Mouse (Mus musculus) thymus, adult 2 months (tissue): ENCODE measurements around the gene Med29. TPM values are rescaled to one million over a fixed set of nuclear protein-coding genes. Genes with fewer than 3 reads are reported as not detected.

Experiments
- DNase-seq: peaks from one replicate; pipeline ENCODE4 v3.0.0; 2021
- H3K27ac ChIP-seq: fragments of 200-500 bp; 2 replicates; pipeline ENCODE4 v1.5.1; 2012; ENCODE audit warnings: low read length, control low read depth; ENCODE audit not compliant: control insufficient read depth, insufficient read depth
- H3K27me3 ChIP-seq: fragments of 200-500 bp; 2 replicates; pipeline ENCODE4 v1.6.1; 2012; ENCODE audit warnings: mild to moderate bottlenecking, low read length, moderate library complexity, mixed read lengths; ENCODE audit not compliant: control insufficient read depth, insufficient read depth
- H3K36me3 ChIP-seq: fragments of 200-500 bp; 2 replicates; pipeline ENCODE4 v1.6.1; 2012; ENCODE audit warnings: mild to moderate bottlenecking, low read length, moderate library complexity; ENCODE audit not compliant: control insufficient read depth, insufficient read depth
- H3K4me1 ChIP-seq: fragments of 200-500 bp; replicated peaks from 2 replicates; pipeline ENCODE4 v1.6.1; 2012; ENCODE audit warnings: low read length; ENCODE audit not compliant: control insufficient read depth, insufficient read depth
- H3K4me3 ChIP-seq: fragments of 200-500 bp; 2 replicates; pipeline ENCODE4 v1.5.1; 2012; ENCODE audit warnings: mild to moderate bottlenecking, low read length, control low read depth, moderate library complexity; ENCODE audit not compliant: control insufficient read depth, insufficient read depth
- CTCF ChIP-seq: fragments of 200-500 bp; IDR thresholded peaks from 2 replicates; pipeline ENCODE4 v1.5.1; 2012; ENCODE audit warnings: mild to moderate bottlenecking, control low read depth, low read length, moderate library complexity, borderline replicate concordance; ENCODE audit not compliant: control insufficient read depth, poor library complexity, insufficient read depth; ENCODE audit errors: extremely low read depth
- POLR2A ChIP-seq: fragments of 200-500 bp; IDR thresholded peaks from 2 replicates; pipeline ENCODE4 v1.6.1; 2012; ENCODE audit warnings: mild to moderate bottlenecking, low read length, control low read depth, moderate library complexity; ENCODE audit not compliant: control insufficient read depth, poor library complexity, insufficient read depth; ENCODE audit errors: extremely low read depth
- WGBS: fragments of 180-500 bp; shearing (Covaris S2); methylation state at CpG from one replicate; pipeline ENCODE4 v1.1.7; 2018; 5-methylcytosine and 5-hydroxymethylcytosine counted together
- polyA plus RNA-seq: library from polyadenylated mRNA; depleted of rRNA; stranded (reverse); fragments of >200 nt; gene quantifications from 2 replicates; pipeline ENCODE4 v1.2.3, GENCODE M21; 2012

Gene Med29
- polyA plus RNA-seq, 1 experiment, result 65.3 TPM

- peak; percentile 43 for DNase-seq
- Histone ChIP-seq H3K27me3 (no peaks in the 10 kb centered on the region), H3K4me1 (peaks cover 61% of the 10 kb centered on the region), H3K36me3 (peaks cover 13% of the 10 kb centered on the region), H3K4me3 (peak overlapping the region; percentile 72), H3K27ac (peak overlapping the region; percentile 87)
- WGBS, result 6% methylated on average over 32 of the region's 32 CpGs
- TF ChIP-seq POLR2A, result no peak
- TF ChIP-seq CTCF, result no peak
Measured at GRCm38 (mm10) chr7:28378066-28378690, 14.3 kb downstream of the Med29 start.

GRCm38 (mm10) chr7:28377190-28378065 lies 15.1 kb downstream of the Med29 start:
- Histone ChIP-seq H3K4me1 (peaks cover 54% of the 10 kb centered on the region), H3K27ac (peak overlapping the region; percentile 87), H3K36me3 (peaks cover 13% of the 10 kb centered on the region), H3K27me3 (no peaks in the 10 kb centered on the region), H3K4me3 (peak overlapping the region; percentile 72)
- DNase-seq, result peak; percentile 37
- whole genome bisulfite sequencing, result 48% methylated on average over 18 of the region's 18 CpGs
- TF ChIP-seq CTCF (no peak), POLR2A (no peak)

GRCm38 (mm10) chr7:28376011-28376771 lies 16.3 kb downstream of the Med29 start:
- 27% methylated on average over 30 of the region's 30 CpGs for WGBS
- Histone ChIP-seq H3K36me3 (peaks cover 13% of the 10 kb centered on the region), H3K27ac (peak overlapping the region; percentile 95)

GRCm38 (mm10) chr7:28375176-28375921 lies 17.2 kb downstream of the Med29 start:
- peaks cover 43% of the 10 kb centered on the region for H3K4me1 ChIP-seq
- peak; percentile 95 for DNase-seq
- H3K4me3 ChIP-seq, result peak overlapping the region; percentile 63
- peaks cover 13% of the 10 kb centered on the region for H3K36me3 ChIP-seq
- TF ChIP-seq CTCF (0 out of 2 replicates have a peak, but pooled peaks have one; percentile 40), POLR2A (peak; percentile 72)
- peak overlapping the region; percentile 99 for H3K27ac ChIP-seq
- no peaks in the 10 kb centered on the region for H3K27me3 ChIP-seq
- WGBS, result under 1% methylated on average over 35 of the region's 36 CpGs

More at GRCm38 (mm10) chr7:28376011-28376771, 16.3 kb downstream of the Med29 start:
- TF ChIP-seq CTCF (no peak), POLR2A (0 out of 2 replicates have a peak, but pooled peaks have one; percentile 23)
- Histone ChIP-seq H3K4me3 (peak overlapping the region; percentile 63), H3K4me1 (peaks cover 44% of the 10 kb centered on the region), H3K27me3 (no peaks in the 10 kb centered on the region)
- peak; percentile 65 for DNase-seq

GRCm38 (mm10) chr7:28374647-28375046 lies 17.9 kb downstream of the Med29 start:
- H3K4me3 ChIP-seq, result peak overlapping the region; percentile 60

More at GRCm38 (mm10) chr7:28374647-28375046, 17.9 kb downstream of the Med29 start:
- Histone ChIP-seq H3K27ac (peak overlapping the region; percentile 99), H3K4me1 (peaks cover 46% of the 10 kb centered on the region), H3K36me3 (peaks cover 13% of the 10 kb centered on the region), H3K27me3 (no peaks in the 10 kb centered on the region)
- TF ChIP-seq CTCF, result no peak
- TF ChIP-seq POLR2A, result no peak
- DNase-seq, result no peak
- WGBS, result 58% methylated on average over 10 of the region's 10 CpGs
